Mouse (Mus musculus): Measurements from ENCODE around the gene Abhd16b. TPM values are rescaled to one million over a fixed set of nuclear protein-coding genes. Genes with fewer than 3 reads are reported as not detected.

Gene Abhd16b
- polyA plus RNA-seq, 1 experiment from 2014 or later, result 0.26 TPM

- Histone ChIP-seq H3K27me3 (no peaks in the 10 kb centered on the region), H3K36me3 (no peaks in the 10 kb centered on the region), H3K9me3 (replicated peaks) (no peaks in the 10 kb centered on the region), H3K4me1 (replicated peaks) (peaks cover 25% of the 10 kb centered on the region), H3K27ac (no peak overlapping the region; the same call in 1 of the 2 replicates), H3K4me3 (peak overlapping the region; percentile 8; the same call in 1 of the 2 replicates), H3K4me2 (peak overlapping the region; percentile 26; the same call in 1 of the 2 replicates), H3K9ac (0 out of 2 replicates have a peak overlapping the region, but pooled peaks have one; percentile 5)
- 33% methylated on average over 7 of the region's 7 CpGs for WGBS
- ATAC-seq (replicated peaks; ENCODE audit: insufficient number of reproducible peaks, insufficient read depth, low FRiP score, low read depth), result 0 out of 2 replicates have a peak, but pooled peaks have one; percentile 28
Measured at GRCm38 (mm10) chr2:181463008-181463738, 29.8 kb upstream of the Abhd16b start.

- H3K9me3 ChIP-seq (replicated peaks), result no peaks in the 10 kb centered on the region
- H3K4me1 ChIP-seq (replicated peaks), result peaks cover 21% of the 10 kb centered on the region
- 60% methylated on average over 3 of the region's 3 CpGs for WGBS
- H3K27me3 ChIP-seq, result no peaks in the 10 kb centered on the region
- H3K4me2 ChIP-seq, result no peak overlapping the region
- no peak for ATAC-seq (replicated peaks; ENCODE audit: insufficient number of reproducible peaks, insufficient read depth, low FRiP score, low read depth)
- no peaks in the 10 kb centered on the region for H3K36me3 ChIP-seq
- no peak overlapping the region for H3K27ac ChIP-seq
- no peak overlapping the region for H3K4me3 ChIP-seq
- H3K9ac ChIP-seq, result no peak overlapping the region
Measured at GRCm38 (mm10) chr2:181465423-181465822, 27.6 kb upstream of the Abhd16b start.

GRCm38 (mm10) chr2:181470285-181470684, 22.7 kb upstream of the Abhd16b start:
- Histone ChIP-seq H3K27ac (peak overlapping the region; percentile 72; the same call in 1 of the 2 replicates), H3K27me3 (no peaks in the 10 kb centered on the region), H3K9me3 (replicated peaks) (no peaks in the 10 kb centered on the region), H3K9ac (no peak overlapping the region), H3K36me3 (no peaks in the 10 kb centered on the region), H3K4me3 (no peak overlapping the region), H3K4me2 (no peak overlapping the region), H3K4me1 (replicated peaks) (peaks cover 29% of the 10 kb centered on the region)
- ATAC-seq (replicated peaks; ENCODE audit: insufficient number of reproducible peaks, insufficient read depth, low FRiP score, low read depth), result no peak
- 71% methylated on average over 2 of the region's 2 CpGs for WGBS

GRCm38 (mm10) chr2:181471246-181471645, 21.8 kb upstream of the Abhd16b start:
- peak overlapping the region; percentile 27; the same call in 1 of the 2 replicates for H3K4me2 ChIP-seq
- H3K4me1 ChIP-seq (replicated peaks), result peaks cover 29% of the 10 kb centered on the region
- 24% methylated on average over 5 of the region's 5 CpGs for WGBS
- H3K36me3 ChIP-seq, result no peaks in the 10 kb centered on the region
- no peaks in the 10 kb centered on the region for H3K9me3 ChIP-seq (replicated peaks)
- H3K27me3 ChIP-seq, result no peaks in the 10 kb centered on the region
- peak overlapping the region; percentile 72 for H3K27ac ChIP-seq
- H3K4me3 ChIP-seq, result no peak overlapping the region
- ATAC-seq (replicated peaks; ENCODE audit: insufficient number of reproducible peaks, insufficient read depth, low FRiP score, low read depth), result peak; percentile 88
- H3K9ac ChIP-seq, result no peak overlapping the region

DNA sequence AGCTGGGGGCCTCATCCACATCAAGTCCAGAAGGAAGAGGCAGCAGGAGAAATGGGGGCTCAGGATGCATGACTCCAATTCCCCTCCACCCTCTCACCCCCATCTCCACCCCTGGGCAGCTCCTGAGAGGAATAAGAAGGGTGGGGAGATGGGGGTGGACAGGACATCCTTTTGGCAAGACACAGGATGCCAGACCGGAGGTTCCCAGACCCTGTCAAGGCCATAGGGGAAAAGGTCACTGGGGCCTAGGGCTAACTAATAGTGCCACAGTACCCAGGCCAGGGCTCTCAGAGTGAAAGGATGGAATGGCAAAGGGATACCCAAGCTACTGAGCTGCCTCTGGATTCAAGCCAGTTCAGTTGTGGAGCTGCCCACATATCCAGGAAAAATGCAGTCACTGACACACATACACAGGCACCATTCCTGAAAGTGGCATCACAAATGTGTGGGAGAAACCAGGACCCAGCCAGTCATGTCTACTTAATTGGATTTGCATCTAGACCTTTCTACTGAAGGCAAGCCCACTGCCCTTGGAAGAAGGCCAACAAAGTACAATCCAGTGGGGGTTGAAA, 20.7 kb upstream of the Abhd16b start:
- Histone ChIP-seq H3K27me3 (no peaks in the 10 kb centered on the region), H3K36me3 (no peaks in the 10 kb centered on the region), H3K4me2 (no peak overlapping the region), H3K4me3 (no peak overlapping the region), H3K9me3 (replicated peaks) (no peaks in the 10 kb centered on the region), H3K4me1 (replicated peaks) (peaks cover 29% of the 10 kb centered on the region), H3K9ac (no peak overlapping the region), H3K27ac (peak overlapping the region; percentile 72)
- WGBS, result 71% methylated on average over 1 of the region's 1 CpGs
- no peak for ATAC-seq (replicated peaks; ENCODE audit: insufficient number of reproducible peaks, insufficient read depth, low FRiP score, low read depth)

DNA sequence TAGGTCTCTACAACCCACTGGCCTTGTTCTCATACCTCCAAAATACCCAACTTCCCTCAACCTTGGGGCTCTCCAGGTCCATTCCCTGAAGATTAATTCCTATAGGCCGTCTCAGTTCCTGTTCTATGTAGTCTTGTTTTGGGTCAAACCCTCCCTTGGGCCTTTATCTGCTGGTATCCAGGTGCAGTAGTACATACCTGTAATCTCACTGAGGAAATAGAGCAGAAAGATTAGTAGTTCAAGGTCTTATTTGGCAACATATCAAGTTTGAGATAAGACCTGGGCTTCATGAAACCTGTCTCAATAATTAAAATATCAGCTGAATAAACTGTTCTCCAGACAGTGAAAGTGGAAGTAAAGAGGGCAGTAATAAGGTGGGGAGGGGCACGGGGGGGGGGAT, 9.9 kb upstream of the Abhd16b start:
- WGBS, result 30% methylated on average over 2 of the region's 2 CpGs
- Histone ChIP-seq H3K27ac (peak overlapping the region; percentile 61), H3K4me3 (no peak overlapping the region), H3K9me3 (replicated peaks) (no peaks in the 10 kb centered on the region), H3K27me3 (no peaks in the 10 kb centered on the region), H3K4me1 (replicated peaks) (peaks cover 21% of the 10 kb centered on the region), H3K36me3 (no peaks in the 10 kb centered on the region), H3K9ac (0 out of 2 replicates have a peak overlapping the region, but pooled peaks have one; percentile 25), H3K4me2 (peak overlapping the region; percentile 58)
- ATAC-seq (replicated peaks; ENCODE audit: insufficient number of reproducible peaks, insufficient read depth, low FRiP score, low read depth), result no peak

- 29% methylated on average over 7 of the region's 7 CpGs for WGBS
Measured at GRCm38 (mm10) chr2:181483562-181484318, 9.3 kb upstream of the Abhd16b start.

GRCm38 (mm10) chr2:181484456-181485233, 8.4 kb upstream of the Abhd16b start:
- no peak overlapping the region for H3K4me2 ChIP-seq
- H3K36me3 ChIP-seq, result no peaks in the 10 kb centered on the region
- WGBS, result 64% methylated on average over 6 of the region's 6 CpGs
- peaks cover 23% of the 10 kb centered on the region for H3K4me1 ChIP-seq (replicated peaks)
- H3K4me3 ChIP-seq, result no peak overlapping the region
- H3K27me3 ChIP-seq, result no peaks in the 10 kb centered on the region
- H3K9me3 ChIP-seq (replicated peaks), result no peaks in the 10 kb centered on the region
- ATAC-seq (replicated peaks; ENCODE audit: insufficient number of reproducible peaks, insufficient read depth, low FRiP score, low read depth), result no peak
- no peak overlapping the region for H3K9ac ChIP-seq
- peak overlapping the region; percentile 61; the same call in 1 of the 2 replicates for H3K27ac ChIP-seq

More at GRCm38 (mm10) chr2:181483562-181484318, 9.3 kb upstream of the Abhd16b start:
- peaks cover 23% of the 10 kb centered on the region for H3K4me1 ChIP-seq (replicated peaks)
- no peaks in the 10 kb centered on the region for H3K36me3 ChIP-seq
- H3K4me3 ChIP-seq, result peak overlapping the region; percentile 19; the same call in 1 of the 2 replicates
- H3K27ac ChIP-seq, result peak overlapping the region; percentile 61
- 0 out of 2 replicates have a peak overlapping the region, but pooled peaks have one; percentile 25 for H3K9ac ChIP-seq
- H3K4me2 ChIP-seq, result peak overlapping the region; percentile 58
- peak; percentile 63 for ATAC-seq (replicated peaks; ENCODE audit: insufficient number of reproducible peaks, insufficient read depth, low FRiP score, low read depth)
- no peaks in the 10 kb centered on the region for H3K27me3 ChIP-seq
- no peaks in the 10 kb centered on the region for H3K9me3 ChIP-seq (replicated peaks)

DNA sequence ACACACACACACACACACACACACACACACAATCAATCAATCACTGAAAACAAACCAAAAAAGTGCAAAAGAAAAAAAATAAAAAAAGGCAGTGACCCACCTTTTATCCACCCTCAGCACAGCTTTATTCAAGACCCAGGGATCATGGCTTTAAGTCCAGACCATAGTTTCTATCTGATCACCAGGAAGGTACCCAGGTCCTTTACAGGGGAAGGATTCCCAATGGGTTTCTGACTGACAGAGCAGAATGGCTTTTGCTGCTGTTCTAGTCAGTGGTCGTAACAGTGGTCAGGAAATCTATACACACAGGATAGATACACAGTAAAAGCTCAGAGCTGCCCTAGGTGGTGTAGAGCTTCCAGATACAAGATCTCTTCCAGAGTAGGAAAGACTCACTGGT, 7.3 kb upstream of the Abhd16b start:
- Histone ChIP-seq H3K36me3 (no peaks in the 10 kb centered on the region), H3K4me2 (no peak overlapping the region), H3K4me3 (no peak overlapping the region), H3K9me3 (replicated peaks) (no peaks in the 10 kb centered on the region), H3K4me1 (replicated peaks) (peaks cover 23% of the 10 kb centered on the region), H3K9ac (no peak overlapping the region), H3K27ac (no peak overlapping the region), H3K27me3 (no peaks in the 10 kb centered on the region)
- no peak for ATAC-seq (replicated peaks; ENCODE audit: insufficient number of reproducible peaks, insufficient read depth, low FRiP score, low read depth)
- 30% methylated on average over 1 of the region's 1 CpGs for WGBS

- Histone ChIP-seq H3K9me3 (replicated peaks) (no peaks in the 10 kb centered on the region), H3K4me1 (replicated peaks) (peaks cover 23% of the 10 kb centered on the region), H3K36me3 (no peaks in the 10 kb centered on the region), H3K9ac (no peak overlapping the region), H3K27me3 (no peaks in the 10 kb centered on the region), H3K4me3 (no peak overlapping the region), H3K27ac (peak overlapping the region; percentile 67), H3K4me2 (no peak overlapping the region)
- WGBS, result 20% methylated on average over 5 of the region's 5 CpGs
- ATAC-seq (replicated peaks; ENCODE audit: insufficient number of reproducible peaks, insufficient read depth, low FRiP score, low read depth), result peak; percentile 72; the same call in 1 of the 2 replicates
Measured at GRCm38 (mm10) chr2:181487338-181488277, 5.4 kb upstream of the Abhd16b start.
